Mouse (Mus musculus) heart, adult 2 months (tissue): ENCODE measurements around the gene Fam53b.

Source experiments
- CTCF ChIP-seq: fragments of 200-600 bp; IDR thresholded peaks from 2 replicates; pipeline ENCODE4 v1.8.1; 2022; ENCODE audit warnings: antibody characterized with exemption, mild to moderate bottlenecking, moderate library complexity
- POLR2A ChIP-seq: fragments of 200-500 bp; IDR thresholded peaks from 2 replicates; pipeline ENCODE4 v1.6.1; 2011; ENCODE audit warnings: mild to moderate bottlenecking, low read depth, low read length, control low read depth; ENCODE audit not compliant: insufficient read depth

DNA sequence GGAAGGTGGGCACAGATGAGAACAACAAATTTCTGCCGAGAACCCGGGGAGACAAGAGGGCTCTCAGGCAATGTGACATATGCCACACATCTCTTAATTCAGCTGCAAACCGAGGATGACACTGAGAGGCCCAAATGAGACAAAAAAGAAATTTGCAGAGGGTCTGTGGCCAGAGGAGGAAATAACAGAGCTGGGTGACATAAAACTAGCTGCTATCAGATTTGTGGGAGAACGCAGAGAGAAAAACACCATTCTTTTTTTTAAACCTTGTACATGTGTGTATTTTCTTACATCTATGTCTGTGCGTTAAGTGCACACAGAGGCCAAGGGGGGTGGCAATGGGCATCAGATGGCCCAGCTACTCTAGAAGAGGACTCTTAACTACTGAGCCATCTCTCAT lies 18.5 kb downstream of the Fam53b start:
- TF ChIP-seq CTCF (no peak), POLR2A (no peak)
